Mouse (Mus musculus) liver (tissue): ENCODE data around the gene Rhbdd2.
"Not testable (repeated sequence)": the region's sequence is repeated elsewhere in the genome, so short reads cannot be mapped to it uniquely, and the experiment has no call there.

Source experiments
- DNase-seq: peaks from one replicate; pipeline ENCODE4 v3.0.0-alpha.2; 2020; ENCODE audit warnings: mixed read lengths

Gene Rhbdd2

GRCm38 (mm10) chr5:135632117-135632796 lies at the start of gene Rhbdd2:
Gene Rhbdd2, plus strand, starts transcription at chr5:135632618.
- DNase-seq = peak; percentile 98

GRCm38 (mm10) chr5:135585691-135586090 lies 46.7 kb upstream of the Rhbdd2 start:
- DNase-seq = no peak

DNA sequence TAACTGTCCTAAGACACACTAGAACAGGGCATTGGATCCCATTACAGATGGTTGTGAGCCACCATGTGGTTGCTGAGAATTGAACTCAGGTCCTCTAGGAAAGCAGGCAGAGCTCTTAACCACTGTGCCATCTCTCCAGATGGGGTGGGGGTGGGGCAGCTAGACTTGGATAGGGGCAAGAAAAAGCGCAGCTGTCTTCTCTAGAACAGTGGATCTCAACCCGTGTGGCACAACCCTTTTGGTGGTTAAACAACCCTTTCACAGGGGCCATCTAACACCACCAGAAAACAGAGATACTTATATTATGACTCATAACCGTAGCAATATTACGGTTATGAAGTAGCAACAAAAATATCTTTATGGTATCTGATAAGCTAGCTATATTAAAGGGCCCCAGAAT lies 44.7 kb upstream of the Rhbdd2 start:
- no peak for DNase-seq

- DNase-seq = no peak
Observed at GRCm38 (mm10) chr5:135589996-135590784, 42.2 kb upstream of the Rhbdd2 start.

DNA sequence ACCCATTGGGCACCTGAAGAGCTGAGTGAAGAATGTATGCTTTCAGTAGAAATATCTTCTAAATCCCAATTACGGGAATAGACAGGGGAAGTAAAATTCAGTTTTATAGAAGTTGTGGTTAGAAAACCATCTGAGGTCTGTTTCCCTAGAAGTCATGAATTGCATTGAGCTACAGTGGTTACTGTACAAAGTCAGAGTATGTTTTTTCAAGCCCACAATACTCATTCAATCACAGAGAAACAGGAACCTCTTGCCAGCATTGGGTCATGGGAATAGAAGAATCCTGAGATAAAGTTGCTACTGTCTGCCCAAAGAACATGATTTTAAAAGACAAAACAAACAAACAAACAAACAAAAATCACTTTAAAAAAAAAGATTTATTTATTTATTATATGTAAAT lies 27.8 kb upstream of the Rhbdd2 start:
- DNase-seq = not testable (repeated sequence)

GRCm38 (mm10) chr5:135606717-135607116 lies 25.7 kb upstream of the Rhbdd2 start:
- not testable (repeated sequence) for DNase-seq

DNA sequence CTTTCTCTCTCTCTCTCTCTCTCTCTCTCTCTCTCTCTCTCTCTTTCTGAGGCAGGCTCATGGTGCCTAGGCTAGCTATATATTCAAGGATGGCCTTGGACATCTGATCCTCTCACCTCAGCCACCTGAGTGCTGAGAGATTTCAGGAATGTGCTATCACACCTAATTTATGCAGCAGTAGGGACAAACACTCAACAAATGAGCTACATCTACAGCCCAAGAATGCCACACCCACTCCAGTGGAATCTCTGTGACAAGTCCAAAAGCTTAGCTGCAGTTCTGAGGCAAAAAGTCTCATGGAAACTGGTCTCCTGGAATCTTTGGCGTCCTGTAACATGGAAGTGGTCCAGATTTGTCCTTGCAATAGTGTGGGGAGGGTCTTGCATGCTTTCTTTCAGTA lies 24.8 kb upstream of the Rhbdd2 start:
- no peak for DNase-seq

GRCm38 (mm10) chr5:135609794-135610193 lies 22.6 kb upstream of the Rhbdd2 start:
- DNase-seq = no peak

GRCm38 (mm10) chr5:135619741-135620140 lies 12.7 kb upstream of the Rhbdd2 start:
- not testable (repeated sequence) for DNase-seq

- no peak for DNase-seq
Observed at GRCm38 (mm10) chr5:135620526-135620925, 11.9 kb upstream of the Rhbdd2 start.

DNA sequence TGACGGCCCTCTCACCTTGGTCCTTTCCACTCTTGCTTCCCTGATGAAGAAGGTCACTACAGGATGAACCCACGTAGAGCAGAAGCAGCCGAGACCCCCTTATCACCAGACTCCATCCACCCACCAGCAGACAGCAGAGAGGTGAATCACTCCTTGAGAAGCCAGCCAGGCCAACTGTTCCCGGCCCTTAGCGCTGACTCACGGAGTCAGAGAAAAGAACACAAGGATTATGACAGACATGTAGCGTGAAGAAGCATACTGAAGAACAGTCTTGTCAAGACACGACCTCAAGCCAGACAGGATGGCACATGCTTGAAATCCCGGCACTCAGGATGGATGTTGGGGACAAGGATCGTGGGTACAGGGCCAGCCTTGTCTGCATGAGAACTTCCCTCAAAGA lies 10.7 kb upstream of the Rhbdd2 start:
- no peak for DNase-seq

- no peak for DNase-seq
Observed at GRCm38 (mm10) chr5:135623006-135623563, 9.3 kb upstream of the Rhbdd2 start.

- no peak for DNase-seq
Observed at GRCm38 (mm10) chr5:135628916-135629315, 3.5 kb upstream of the Rhbdd2 start.

GRCm38 (mm10) chr5:135629401-135629800 lies 3.0 kb upstream of the Rhbdd2 start:
- DNase-seq = no peak

GRCm38 (mm10) chr5:135630598-135630997 lies 1.8 kb upstream of the Rhbdd2 start:
- DNase-seq = peak; percentile 69

- no peak for DNase-seq
Observed at GRCm38 (mm10) chr5:135632797-135633144, 353 bp downstream of the Rhbdd2 start.

DNA sequence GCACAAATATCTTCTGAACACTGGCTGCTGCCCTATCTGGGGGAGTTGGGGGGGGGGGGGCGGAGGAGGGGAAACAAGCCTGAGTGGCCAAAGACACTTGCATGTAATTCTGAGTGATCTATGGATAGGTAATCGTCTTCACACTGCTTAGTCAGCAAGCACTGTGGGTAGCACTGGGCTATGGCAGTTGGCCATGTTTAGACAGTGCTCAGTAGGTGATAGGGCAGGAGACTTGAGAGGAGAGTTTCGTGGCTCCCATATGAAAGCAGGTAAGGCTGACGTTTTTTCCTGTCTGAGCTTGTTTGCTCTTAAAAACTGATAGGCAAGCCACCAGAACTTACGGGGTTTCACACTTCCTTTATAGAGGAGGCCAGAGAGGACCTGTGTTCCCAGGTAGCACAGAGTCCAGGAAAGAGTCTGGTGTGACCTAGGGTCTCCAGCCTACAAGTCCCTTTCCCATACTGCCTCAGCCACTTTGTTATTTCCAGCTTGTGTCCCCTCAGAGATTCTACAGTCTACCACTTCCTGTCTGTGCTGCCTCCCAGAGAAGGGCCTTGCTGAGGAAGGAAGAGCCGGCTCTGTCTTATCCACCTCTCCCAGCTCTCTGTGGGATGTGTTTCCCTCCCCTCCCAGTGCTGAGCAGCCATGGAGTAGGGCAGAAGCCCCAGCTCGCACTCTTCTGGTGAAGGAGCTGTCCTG lies 7.5 kb downstream of the Rhbdd2 start:
- no peak for DNase-seq

DNA sequence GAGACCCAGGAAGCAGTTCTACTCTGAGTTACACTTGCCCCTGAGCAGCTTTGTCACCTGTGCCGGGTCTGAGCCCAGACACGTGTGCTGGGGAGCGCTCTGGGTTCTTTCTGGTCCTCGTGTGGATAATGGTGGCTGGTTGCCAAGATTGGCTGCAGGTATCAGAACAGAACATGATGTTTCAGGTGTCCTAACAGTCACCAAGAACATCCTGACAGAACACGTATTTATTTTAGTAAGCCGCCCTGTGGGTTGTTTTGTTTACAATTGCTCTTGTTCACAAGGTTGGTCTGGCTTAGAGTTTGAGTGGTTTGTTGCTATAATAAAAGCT lies 8.0 kb downstream of the Rhbdd2 start:
- DNase-seq = no peak

- DNase-seq = no peak
Observed at GRCm38 (mm10) chr5:135641028-135641427, 8.6 kb downstream of the Rhbdd2 start.

- DNase-seq = no peak
Observed at GRCm38 (mm10) chr5:135642686-135643551, 10.5 kb downstream of the Rhbdd2 start.

- DNase-seq = no peak
Observed at GRCm38 (mm10) chr5:135643552-135643842, 11.1 kb downstream of the Rhbdd2 start.

DNA sequence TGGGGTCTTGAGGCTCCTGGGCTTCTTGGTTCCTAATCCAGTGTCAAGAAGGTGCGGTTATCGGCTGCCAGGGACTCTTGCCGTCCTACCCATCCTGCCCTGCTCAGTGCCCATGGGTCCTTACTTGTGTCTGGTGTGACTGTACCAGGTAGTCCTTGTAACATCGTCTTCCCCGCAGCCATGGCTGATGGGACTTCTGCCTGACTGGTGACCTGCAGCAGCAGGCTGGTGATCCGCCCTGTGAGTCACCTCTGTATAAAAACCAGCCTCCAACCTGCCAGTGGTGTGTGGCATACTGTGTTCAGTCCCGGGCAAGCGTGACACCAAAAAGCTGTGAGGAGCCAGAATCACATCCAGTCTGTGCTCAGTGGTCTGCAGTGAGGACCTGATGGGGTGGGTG lies 11.5 kb downstream of the Rhbdd2 start:
- no peak for DNase-seq

GRCm38 (mm10) chr5:135645330-135645729 lies 12.9 kb downstream of the Rhbdd2 start:
- no peak for DNase-seq
